Mouse (Mus musculus): ENCODE data around the gene Tpp1. TPM values are rescaled to one million over a fixed set of nuclear protein-coding genes. Genes with fewer than 3 reads are reported as not detected.

Gene Tpp1
- polyA plus RNA-seq, 1 experiment from 2014 or later = 39.2 TPM

- Histone ChIP-seq H3K27ac (ENCODE audit: low read depth, low read length) (no peak overlapping the region), H3K9ac (replicated peaks; ENCODE audit: low read depth, low read length) (no peak overlapping the region), H3K9me3 (ENCODE audit: control insufficient read depth, low read length) (no peaks in the 10 kb centered on the region), H3K4me3 (ENCODE audit: low read depth, low read length) (no peak overlapping the region), H3K27me3 (ENCODE audit: control insufficient read depth, insufficient read depth, low read length) (no peaks in the 10 kb centered on the region), H3K36me3 (ENCODE audit: control insufficient read depth, insufficient read depth, low read length) (no peaks in the 10 kb centered on the region), H3K4me2 (ENCODE audit: low read depth, low read length) (no peak overlapping the region), H3K4me1 (ENCODE audit: control insufficient read depth, insufficient read depth, low read length) (no peaks in the 10 kb centered on the region)
- 84% methylated on average over 2 of the region's 2 CpGs for WGBS
- ATAC-seq (ENCODE audit: low read depth) = no peak
Measured at GRCm38 (mm10) chr7:105721916-105722315, 30.1 kb downstream of the Tpp1 start.

- Histone ChIP-seq H3K36me3 (ENCODE audit: control insufficient read depth, insufficient read depth, low read length) (no peaks in the 10 kb centered on the region), H3K4me3 (ENCODE audit: low read depth, low read length) (no peak overlapping the region), H3K4me1 (ENCODE audit: control insufficient read depth, insufficient read depth, low read length) (no peaks in the 10 kb centered on the region), H3K4me2 (ENCODE audit: low read depth, low read length) (no peak overlapping the region), H3K27ac (ENCODE audit: low read depth, low read length) (no peak overlapping the region), H3K9me3 (ENCODE audit: control insufficient read depth, low read length) (no peaks in the 10 kb centered on the region), H3K9ac (replicated peaks; ENCODE audit: low read depth, low read length) (no peak overlapping the region), H3K27me3 (ENCODE audit: control insufficient read depth, insufficient read depth, low read length) (no peaks in the 10 kb centered on the region)
- ATAC-seq (ENCODE audit: low read depth) = no peak
- 68% methylated on average over 3 of the region's 3 CpGs for WGBS
Measured at GRCm38 (mm10) chr7:105715366-105715765, 36.7 kb downstream of the Tpp1 start.

- Histone ChIP-seq H3K4me2 (ENCODE audit: low read depth, low read length) (no peak overlapping the region), H3K9me3 (ENCODE audit: control insufficient read depth, low read length) (no peaks in the 10 kb centered on the region), H3K4me3 (ENCODE audit: low read depth, low read length) (no peak overlapping the region), H3K4me1 (ENCODE audit: control insufficient read depth, insufficient read depth, low read length) (no peaks in the 10 kb centered on the region), H3K9ac (replicated peaks; ENCODE audit: low read depth, low read length) (no peak overlapping the region), H3K27me3 (ENCODE audit: control insufficient read depth, insufficient read depth, low read length) (no peaks in the 10 kb centered on the region), H3K36me3 (ENCODE audit: control insufficient read depth, insufficient read depth, low read length) (no peaks in the 10 kb centered on the region), H3K27ac (ENCODE audit: low read depth, low read length) (no peak overlapping the region)
- ATAC-seq (ENCODE audit: low read depth) = no peak
- 95% methylated on average over 5 of the region's 5 CpGs for WGBS
Measured at GRCm38 (mm10) chr7:105708733-105709132, 43.3 kb downstream of the Tpp1 start.

- Histone ChIP-seq H3K9me3 (ENCODE audit: control insufficient read depth, low read length) (no peaks in the 10 kb centered on the region), H3K36me3 (ENCODE audit: control insufficient read depth, insufficient read depth, low read length) (no peaks in the 10 kb centered on the region), H3K4me2 (ENCODE audit: low read depth, low read length) (no peak overlapping the region), H3K4me1 (ENCODE audit: control insufficient read depth, insufficient read depth, low read length) (no peaks in the 10 kb centered on the region), H3K9ac (replicated peaks; ENCODE audit: low read depth, low read length) (no peak overlapping the region), H3K27ac (ENCODE audit: low read depth, low read length) (no peak overlapping the region), H3K27me3 (ENCODE audit: control insufficient read depth, insufficient read depth, low read length) (no peaks in the 10 kb centered on the region), H3K4me3 (ENCODE audit: low read depth, low read length) (no peak overlapping the region)
- 85% methylated on average over 4 of the region's 4 CpGs for WGBS
- no peak for ATAC-seq (ENCODE audit: low read depth)
Measured at GRCm38 (mm10) chr7:105703816-105704215, 48.2 kb downstream of the Tpp1 start.

GRCm38 (mm10) chr7:105703184-105703583 is 48.9 kb downstream of the Tpp1 start:
- no peak overlapping the region for H3K4me3 ChIP-seq (ENCODE audit: low read depth, low read length)
- no peaks in the 10 kb centered on the region for H3K4me1 ChIP-seq (ENCODE audit: control insufficient read depth, insufficient read depth, low read length)
- H3K9me3 ChIP-seq (ENCODE audit: control insufficient read depth, low read length) = no peaks in the 10 kb centered on the region
- 88% methylated on average over 16 of the region's 16 CpGs for WGBS
- ATAC-seq (ENCODE audit: low read depth) = no peak
- no peaks in the 10 kb centered on the region for H3K36me3 ChIP-seq (ENCODE audit: control insufficient read depth, insufficient read depth, low read length)
- no peaks in the 10 kb centered on the region for H3K27me3 ChIP-seq (ENCODE audit: control insufficient read depth, insufficient read depth, low read length)
- no peak overlapping the region for H3K27ac ChIP-seq (ENCODE audit: low read depth, low read length)
- H3K9ac ChIP-seq (replicated peaks; ENCODE audit: low read depth, low read length) = no peak overlapping the region
- H3K4me2 ChIP-seq (ENCODE audit: low read depth, low read length) = no peak overlapping the region

Other genes with a start within 250 kb of the Tpp1 start
- 93.8 and 98.1 TPM in 2 replicates for gene Smpd1, start 197.9 kb downstream of the Tpp1 start, polyA plus RNA-seq (2014; fragmentation: Nextera tagmentation; extraction: Ambion mirVana)
- 220 and 224 TPM in 2 replicates for gene Apbb1, start 170.6 kb downstream of the Tpp1 start, polyA plus RNA-seq (2014; fragmentation: Nextera tagmentation; extraction: Ambion mirVana)
- 0.58 TPM in 1 of 2 replicates, not detected in the other for gene Hpx, start 152.1 kb downstream of the Tpp1 start, polyA plus RNA-seq (2014; fragmentation: Nextera tagmentation; extraction: Ambion mirVana)
- gene Trim3, start 118.7 kb downstream of the Tpp1 start, polyA plus RNA-seq (2014; fragmentation: Nextera tagmentation; extraction: Ambion mirVana) = 92.3 and 93.1 TPM in 2 replicates
- 155 and 163 TPM in 2 replicates for gene Timm10b, start 112.2 kb downstream of the Tpp1 start, polyA plus RNA-seq (2014; fragmentation: Nextera tagmentation; extraction: Ambion mirVana)
- 84.7 and 87.5 TPM in 2 replicates for gene Arfip2, start 111.8 kb downstream of the Tpp1 start, polyA plus RNA-seq (2014; fragmentation: Nextera tagmentation; extraction: Ambion mirVana)
- gene Gm45799, start 111.7 kb downstream of the Tpp1 start, polyA plus RNA-seq (2014; fragmentation: Nextera tagmentation; extraction: Ambion mirVana) = 6.1 and 31.1 TPM in 2 replicates
- gene Dnhd1, start 101.4 kb downstream of the Tpp1 start, polyA plus RNA-seq (2014; fragmentation: Nextera tagmentation; extraction: Ambion mirVana) = 2.0 and 2.8 TPM in 2 replicates
- 182 and 227 TPM in 2 replicates for gene Ilk, start 15.6 kb downstream of the Tpp1 start, polyA plus RNA-seq (2014; fragmentation: Nextera tagmentation; extraction: Ambion mirVana)
- 22.9 and 28.5 TPM in 2 replicates for gene Rrp8, start 14.8 kb downstream of the Tpp1 start, polyA plus RNA-seq (2014; fragmentation: Nextera tagmentation; extraction: Ambion mirVana)
- 118 and 120 TPM in 2 replicates for gene Taf10, start 7.9 kb downstream of the Tpp1 start, polyA plus RNA-seq (2014; fragmentation: Nextera tagmentation; extraction: Ambion mirVana)
- 20.7 and 20.8 TPM in 2 replicates for gene Dchs1, start 35.4 kb upstream of the Tpp1 start, polyA plus RNA-seq (2014; fragmentation: Nextera tagmentation; extraction: Ambion mirVana)
- gene Mrpl17, start 58.9 kb upstream of the Tpp1 start, polyA plus RNA-seq (2014; fragmentation: Nextera tagmentation; extraction: Ambion mirVana) = 186 and 212 TPM in 2 replicates
- 0.21 and 0.27 TPM in 2 replicates for gene Gm4070, start 201.7 kb upstream of the Tpp1 start, polyA plus RNA-seq (2014; fragmentation: Nextera tagmentation; extraction: Ambion mirVana)